Mouse (Mus musculus) intestine, embryonic 15.5 days (tissue): ENCODE data around the gene Dnajc8. TPM values are rescaled to one million over a fixed set of nuclear protein-coding genes. Genes with fewer than 3 reads are reported as not detected.
A peak's percentile ranks its signal among the peaks of the same experiment; 100 is the strongest.

Experiments used
- ATAC-seq: fragments of 200-750 bp; cut with Nextera tagmentation; 2 replicates; pipeline ENCODE4 v1.8.0; 2017; ENCODE audit warnings: moderate TSS enrichment, moderate library complexity
- H3K27ac ChIP-seq: fragments of 300-500 bp; sonication (generic); 2 replicates; pipeline ENCODE4 v1.5.1; 2015; ENCODE audit warnings: mild to moderate bottlenecking, inconsistent platforms
- H3K27me3 ChIP-seq: fragments of 300-500 bp; sonication (generic); replicated peaks from 2 replicates; pipeline ENCODE4 v1.6.1; 2015; ENCODE audit warnings: inconsistent platforms
- H3K36me3 ChIP-seq: fragments of 300-500 bp; sonication (generic); 2 replicates; pipeline ENCODE4 v1.6.1; 2015; ENCODE audit warnings: inconsistent platforms
- H3K4me1 ChIP-seq: fragments of 300-500 bp; sonication (generic); replicated peaks from 2 replicates; pipeline ENCODE4 v1.6.1; 2015; ENCODE audit warnings: inconsistent platforms
- H3K4me2 ChIP-seq: fragments of 300-500 bp; sonication (generic); replicated peaks from 2 replicates; pipeline ENCODE4 v1.6.1; 2015; ENCODE audit warnings: mild to moderate bottlenecking, inconsistent platforms
- H3K4me3 ChIP-seq: fragments of 300-500 bp; sonication (generic); replicated peaks from 2 replicates; pipeline ENCODE4 v1.5.1; 2015; ENCODE audit warnings: inconsistent platforms
- H3K9ac ChIP-seq: fragments of 300-500 bp; sonication (generic); 2 replicates; pipeline ENCODE4 v1.6.1; 2015; ENCODE audit warnings: inconsistent platforms
- H3K9me3 ChIP-seq: fragments of 300-500 bp; sonication (generic); 2 replicates; pipeline ENCODE4 v1.6.1; 2016; ENCODE audit warnings: inconsistent platforms
- WGBS: fragments of 180-500 bp; shearing (Covaris S2); methylation state at CpG from one replicate; pipeline ENCODE4 v1.1.7; 2015; 5-methylcytosine and 5-hydroxymethylcytosine counted together
- polyA plus RNA-seq: library from polyadenylated mRNA; unstranded; fragments of >200 nt; fragmentation: Nextera tagmentation; extraction: Ambion mirVana; gene quantifications from 2 replicates; pipeline ENCODE4 v1.2.1, GENCODE M21; 2015

Gene Dnajc8
- polyA plus RNA-seq, 1 experiment from 2014 or later = 154 TPM

GRCm38 (mm10) chr4:132505800-132506199 lies 29.6 kb upstream of the Dnajc8 start:
- no peak overlapping the region for H3K4me2 ChIP-seq
- H3K9me3 ChIP-seq = no peaks in the 10 kb centered on the region
- H3K9ac ChIP-seq = no peak overlapping the region
- ATAC-seq = no peak
- 55% methylated on average over 10 of the region's 10 CpGs for WGBS
- H3K36me3 ChIP-seq = no peaks in the 10 kb centered on the region
- H3K27ac ChIP-seq = no peak overlapping the region
- H3K4me1 ChIP-seq = peaks cover 14% of the 10 kb centered on the region
- H3K4me3 ChIP-seq = no peak overlapping the region
- H3K27me3 ChIP-seq = no peaks in the 10 kb centered on the region

GRCm38 (mm10) chr4:132506250-132506649 lies 29.1 kb upstream of the Dnajc8 start:
- Histone ChIP-seq H3K4me3 (no peak overlapping the region), H3K9me3 (no peaks in the 10 kb centered on the region), H3K4me1 (peaks cover 14% of the 10 kb centered on the region), H3K27me3 (no peaks in the 10 kb centered on the region), H3K4me2 (no peak overlapping the region), H3K9ac (no peak overlapping the region), H3K27ac (no peak overlapping the region), H3K36me3 (no peaks in the 10 kb centered on the region)
- 77% methylated on average over 6 of the region's 6 CpGs for WGBS
- ATAC-seq = no peak

- Histone ChIP-seq H3K36me3 (no peaks in the 10 kb centered on the region), H3K27me3 (no peaks in the 10 kb centered on the region), H3K27ac (no peak overlapping the region), H3K4me3 (no peak overlapping the region), H3K9ac (no peak overlapping the region), H3K4me2 (0 out of 2 replicates have a peak overlapping the region, but pooled peaks have one; percentile 6), H3K4me1 (peaks cover 14% of the 10 kb centered on the region), H3K9me3 (no peaks in the 10 kb centered on the region)
- ATAC-seq = no peak
- 57% methylated on average over 2 of the region's 2 CpGs for WGBS
Observed at GRCm38 (mm10) chr4:132507210-132507609, 28.1 kb upstream of the Dnajc8 start.

GRCm38 (mm10) chr4:132509621-132510296 lies 25.6 kb upstream of the Dnajc8 start:
- H3K4me3 ChIP-seq = peak overlapping the region; percentile 84
- no peaks in the 10 kb centered on the region for H3K9me3 ChIP-seq
- H3K4me1 ChIP-seq = peaks cover 21% of the 10 kb centered on the region
- peak; percentile 68 for ATAC-seq
- H3K27me3 ChIP-seq = no peaks in the 10 kb centered on the region
- H3K9ac ChIP-seq = peak overlapping the region; percentile 82
- peak overlapping the region; percentile 90 for H3K4me2 ChIP-seq
- peak overlapping the region; percentile 87 for H3K27ac ChIP-seq
- H3K36me3 ChIP-seq = no peaks in the 10 kb centered on the region
- 1% methylated on average over 52 of the region's 52 CpGs for WGBS

- H3K9me3 ChIP-seq = no peaks in the 10 kb centered on the region
- H3K9ac ChIP-seq = peak within 1 kb of the TSS; percentile 82
- no peaks in the 10 kb centered on the region for H3K27me3 ChIP-seq
- H3K4me2 ChIP-seq = peak within 1 kb of the TSS; percentile 90
- peak; percentile 94 for ATAC-seq
- under 1% methylated on average over 32 of the region's 32 CpGs for WGBS
- H3K4me3 ChIP-seq = peak within 1 kb of the TSS; percentile 84
- H3K4me1 ChIP-seq = peaks cover 21% of the 10 kb centered on the region
- H3K36me3 ChIP-seq = no peaks in the 10 kb centered on the region
- peak within 1 kb of the TSS; percentile 87 for H3K27ac ChIP-seq
Observed at GRCm38 (mm10) chr4:132510352-132510798, 25.0 kb upstream of the Dnajc8 start, which contains the start of gene Sesn2. Gene Sesn2 (minus strand): TSS chr4:132510501.

GRCm38 (mm10) chr4:132512080-132512479 lies 23.3 kb upstream of the Dnajc8 start:
- Histone ChIP-seq H3K4me3 (no peak overlapping the region), H3K4me1 (peaks cover 19% of the 10 kb centered on the region), H3K27ac (no peak overlapping the region), H3K9ac (no peak overlapping the region), H3K4me2 (no peak overlapping the region), H3K36me3 (no peaks in the 10 kb centered on the region), H3K9me3 (no peaks in the 10 kb centered on the region), H3K27me3 (no peaks in the 10 kb centered on the region)
- WGBS = 80% methylated on average over 3 of the region's 3 CpGs
- ATAC-seq = no peak

GRCm38 (mm10) chr4:132513395-132514273 lies 21.7 kb upstream of the Dnajc8 start:
- H3K9ac ChIP-seq = no peak overlapping the region
- H3K36me3 ChIP-seq = no peaks in the 10 kb centered on the region
- H3K4me1 ChIP-seq = peaks cover 19% of the 10 kb centered on the region
- H3K27me3 ChIP-seq = no peaks in the 10 kb centered on the region
- WGBS = 37% methylated on average over 14 of the region's 14 CpGs
- H3K27ac ChIP-seq = no peak overlapping the region
- no peaks in the 10 kb centered on the region for H3K9me3 ChIP-seq
- no peak overlapping the region for H3K4me2 ChIP-seq
- no peak for ATAC-seq
- no peak overlapping the region for H3K4me3 ChIP-seq

GRCm38 (mm10) chr4:132514555-132515135 lies 20.7 kb upstream of the Dnajc8 start:
- Histone ChIP-seq H3K9ac (peak overlapping the region; percentile 45), H3K4me2 (peak overlapping the region; percentile 86), H3K36me3 (no peaks in the 10 kb centered on the region), H3K27me3 (no peaks in the 10 kb centered on the region), H3K9me3 (no peaks in the 10 kb centered on the region), H3K27ac (peak overlapping the region; percentile 72), H3K4me1 (peaks cover 13% of the 10 kb centered on the region), H3K4me3 (peak overlapping the region; percentile 46)
- WGBS = 1% methylated on average over 21 of the region's 21 CpGs
- ATAC-seq = 0 out of 2 replicates have a peak, but pooled peaks have one; percentile 1

GRCm38 (mm10) chr4:132515369-132516155 lies 19.8 kb upstream of the Dnajc8 start:
- Histone ChIP-seq H3K27me3 (no peaks in the 10 kb centered on the region), H3K9ac (peak overlapping the region; percentile 45), H3K4me2 (peak overlapping the region; percentile 86), H3K4me3 (peak overlapping the region; percentile 46), H3K27ac (peak overlapping the region; percentile 81), H3K4me1 (peaks cover 13% of the 10 kb centered on the region), H3K36me3 (no peaks in the 10 kb centered on the region), H3K9me3 (no peaks in the 10 kb centered on the region)
- 19% methylated on average over 22 of the region's 22 CpGs for WGBS
- peak; percentile 92 for ATAC-seq

GRCm38 (mm10) chr4:132518066-132518465 lies 17.3 kb upstream of the Dnajc8 start:
- no peak overlapping the region for H3K9ac ChIP-seq
- ATAC-seq = peak; percentile 77
- H3K27ac ChIP-seq = peak overlapping the region; percentile 73
- H3K9me3 ChIP-seq = no peaks in the 10 kb centered on the region
- peaks cover 13% of the 10 kb centered on the region for H3K4me1 ChIP-seq
- 53% methylated on average over 8 of the region's 8 CpGs for WGBS
- no peak overlapping the region for H3K4me2 ChIP-seq
- no peaks in the 10 kb centered on the region for H3K36me3 ChIP-seq
- H3K27me3 ChIP-seq = no peaks in the 10 kb centered on the region
- H3K4me3 ChIP-seq = no peak overlapping the region

GRCm38 (mm10) chr4:132519188-132519587 lies 16.2 kb upstream of the Dnajc8 start:
- Histone ChIP-seq H3K27ac (no peak overlapping the region), H3K4me3 (no peak overlapping the region), H3K9me3 (no peaks in the 10 kb centered on the region), H3K36me3 (no peaks in the 10 kb centered on the region), H3K9ac (no peak overlapping the region), H3K4me2 (no peak overlapping the region), H3K27me3 (no peaks in the 10 kb centered on the region), H3K4me1 (peaks cover 8% of the 10 kb centered on the region; the same call in 1 of the 2 replicates)
- ATAC-seq = no peak
- WGBS = 82% methylated on average over 3 of the region's 3 CpGs
